Mouse (Mus musculus) right cerebral cortex, postnatal 4 days (tissue): Measurements from ENCODE around the gene Fbxw7.
A peak's percentile ranks its signal among the peaks of the same experiment; 100 is the strongest.

Source experiments
- DNase-seq: peaks from one replicate; pipeline ENCODE4 v3.0.0-alpha.2; 2022

The Fbxw7 gene

DNA sequence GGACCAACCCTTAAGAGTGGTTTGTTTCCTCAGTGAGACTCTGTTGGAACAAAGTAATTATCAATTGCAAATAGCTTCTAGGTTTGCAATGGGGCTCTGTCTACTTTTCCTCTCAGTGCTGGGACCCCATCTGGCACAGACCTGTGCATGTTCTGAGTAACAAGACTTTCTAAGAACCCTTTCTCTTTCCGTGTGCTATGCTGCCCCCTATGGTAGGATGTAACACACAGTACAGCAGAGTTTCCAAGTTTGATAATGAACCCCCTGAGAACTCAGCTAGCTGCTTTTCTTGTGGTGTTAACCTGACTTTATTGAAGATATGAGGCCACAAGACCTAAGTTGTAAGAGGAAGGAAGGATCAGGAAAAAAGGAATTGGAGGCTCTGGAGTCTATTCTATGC, 91.5 kb downstream of the Fbxw7 start:
- DNase-seq = no peak

DNA sequence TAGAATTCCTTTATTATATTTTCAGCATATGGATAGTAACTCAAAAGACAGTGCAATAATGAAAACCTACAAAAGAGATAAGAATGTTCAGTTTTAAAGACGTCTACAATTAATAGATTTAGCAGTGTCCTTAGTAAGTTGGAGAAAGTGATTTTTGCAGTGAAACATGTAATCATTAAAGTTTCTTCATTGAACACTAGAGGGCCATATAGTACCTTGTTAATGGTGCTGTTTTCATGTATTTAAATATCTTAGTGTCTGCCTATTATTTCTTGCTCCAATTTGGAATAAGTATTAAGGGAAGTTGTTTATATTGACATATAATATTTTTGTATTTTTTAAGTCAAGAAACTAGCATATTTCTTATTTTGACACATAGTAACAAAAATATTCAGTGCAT, 99.2 kb downstream of the Fbxw7 start:
- no peak for DNase-seq

- no peak for DNase-seq
These were observed 103.0 kb downstream of the Fbxw7 start for GRCm38 (mm10) chr3:84917903-84918679.

DNA sequence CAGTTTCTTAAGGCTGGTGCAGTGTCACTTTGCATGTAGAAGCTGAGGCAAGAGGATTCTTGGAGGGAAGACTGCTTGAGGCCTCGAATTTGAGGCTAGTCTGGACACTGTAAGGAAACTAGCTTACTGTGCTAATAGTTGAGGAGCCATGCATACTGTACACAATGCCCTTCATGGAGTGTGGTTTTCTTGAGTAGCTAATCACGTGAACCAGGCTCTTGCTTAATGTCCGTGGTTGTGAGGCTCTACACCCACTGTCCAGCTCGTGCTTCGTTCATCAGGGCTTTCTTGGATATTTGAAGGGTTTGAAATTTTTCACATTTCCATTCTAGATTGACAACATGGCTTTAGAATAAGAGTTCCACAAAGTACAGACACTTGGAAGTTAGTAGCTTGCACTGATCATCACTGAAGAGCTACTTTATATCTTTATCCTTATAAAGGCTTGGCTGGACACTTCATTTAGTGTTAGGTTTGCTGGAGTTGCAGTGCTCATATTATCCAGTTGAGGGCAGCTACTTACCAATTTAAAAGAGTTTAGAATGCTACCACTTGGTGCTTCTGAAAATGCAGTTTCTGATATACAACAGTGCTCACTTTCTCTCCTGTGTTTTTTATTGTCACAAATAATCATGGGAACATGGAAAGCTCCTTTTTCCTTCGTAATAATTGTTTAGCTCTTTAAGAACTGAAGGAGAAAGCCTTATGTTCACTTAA, 106.8 kb downstream of the Fbxw7 start:
- DNase-seq = peak; percentile 10

DNA sequence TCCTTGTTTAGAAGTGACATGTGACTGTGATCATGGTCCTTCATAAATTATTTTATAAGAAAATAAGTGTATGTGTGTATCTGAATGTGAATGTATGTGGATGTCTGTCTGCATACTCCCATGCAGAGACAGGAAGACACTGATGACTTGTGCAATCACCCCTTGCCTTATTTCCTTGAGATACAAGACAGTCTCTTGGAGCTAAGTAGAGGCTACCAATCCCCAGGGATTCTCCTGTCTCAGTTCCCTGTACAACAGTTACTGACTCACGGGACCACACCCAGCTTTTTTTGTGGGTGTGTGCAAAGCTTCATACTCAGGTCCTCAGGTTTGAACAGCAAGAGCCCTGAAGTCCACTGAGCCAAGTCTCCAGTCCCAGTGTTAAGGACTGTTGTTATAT, 108.2 kb downstream of the Fbxw7 start:
- DNase-seq = no peak

- DNase-seq = no peak
These were observed 108.6 kb downstream of the Fbxw7 start for GRCm38 (mm10) chr3:84923670-84924069.

- no peak for DNase-seq
These were observed 110.2 kb downstream of the Fbxw7 start for GRCm38 (mm10) chr3:84925229-84925628.

- DNase-seq = no peak
These were observed 111.1 kb downstream of the Fbxw7 start for GRCm38 (mm10) chr3:84926140-84926539.

DNA sequence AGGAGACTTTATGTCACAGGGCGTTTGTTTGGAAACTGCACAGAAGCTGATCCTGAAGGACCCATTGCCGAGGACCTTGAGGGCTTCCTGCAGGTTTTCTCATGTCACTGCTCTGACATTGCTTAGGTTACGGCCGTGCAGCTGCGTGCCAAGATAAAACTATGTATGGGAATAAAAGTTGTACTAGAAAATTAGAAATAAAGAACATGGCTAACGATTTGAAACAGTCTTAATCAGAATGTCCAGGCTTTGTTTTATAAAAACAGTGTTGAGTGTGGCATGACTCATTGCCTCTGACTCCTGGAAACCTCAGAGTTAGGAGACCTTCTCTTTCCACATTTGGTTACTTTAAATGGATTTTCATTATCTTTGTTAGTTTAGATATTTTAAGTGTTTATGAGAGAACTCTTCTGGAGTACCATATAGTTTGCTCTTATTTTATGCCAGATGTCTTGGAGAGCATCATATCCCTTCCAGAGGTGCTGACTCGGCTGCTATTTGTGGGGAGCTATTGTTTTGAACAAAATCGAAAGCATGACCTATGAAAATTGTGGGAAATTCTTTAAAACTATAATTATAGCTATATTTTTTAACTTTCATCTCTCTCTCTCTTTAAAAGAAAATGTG, 112.2 kb downstream of the Fbxw7 start:
- no peak for DNase-seq

GRCm38 (mm10) chr3:84927901-84928300, 112.8 kb downstream of the Fbxw7 start:
- DNase-seq = no peak

GRCm38 (mm10) chr3:84929171-84929570, 114.1 kb downstream of the Fbxw7 start:
- no peak for DNase-seq

- DNase-seq = no peak
These were observed 115.6 kb downstream of the Fbxw7 start for GRCm38 (mm10) chr3:84930683-84931082.

DNA sequence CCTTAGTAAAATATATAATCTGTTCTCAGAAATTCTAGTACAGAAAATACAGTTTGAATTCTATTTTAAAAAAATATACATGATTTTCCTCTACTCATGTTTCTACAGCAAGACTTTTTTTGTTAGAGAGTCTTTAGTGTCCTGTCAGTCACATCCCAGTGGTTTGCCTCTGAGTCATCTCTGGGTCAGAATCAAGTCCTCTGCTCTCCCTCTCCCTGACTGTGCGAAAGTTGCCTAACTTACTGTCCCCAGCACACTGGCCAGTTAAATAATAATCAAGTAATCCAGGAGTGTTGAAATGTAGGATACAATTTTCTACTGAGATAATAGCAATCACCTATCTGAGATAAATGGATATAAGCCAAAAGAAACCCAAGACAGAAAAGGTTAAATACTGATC, 120.7 kb downstream of the Fbxw7 start:
- no peak for DNase-seq

DNA sequence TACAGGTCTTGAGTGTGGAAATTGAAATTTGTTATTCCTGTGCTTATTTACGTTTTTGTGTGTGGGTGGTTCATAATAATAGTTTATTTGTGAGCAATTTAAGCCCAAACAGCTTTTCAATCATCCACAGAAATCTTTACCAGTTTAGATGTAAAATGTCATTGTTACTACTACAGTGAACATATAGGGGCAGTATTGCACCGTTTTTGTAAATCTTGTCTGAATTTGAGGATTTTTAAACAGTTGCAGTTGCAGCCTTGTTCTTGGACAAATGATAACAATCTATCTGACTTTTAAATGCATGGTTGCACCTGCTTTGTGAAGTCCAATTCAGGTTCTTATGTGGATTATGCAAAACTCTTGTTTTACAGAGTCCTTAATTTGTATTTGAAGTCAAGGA, 121.2 kb downstream of the Fbxw7 start:
- DNase-seq = no peak

DNA sequence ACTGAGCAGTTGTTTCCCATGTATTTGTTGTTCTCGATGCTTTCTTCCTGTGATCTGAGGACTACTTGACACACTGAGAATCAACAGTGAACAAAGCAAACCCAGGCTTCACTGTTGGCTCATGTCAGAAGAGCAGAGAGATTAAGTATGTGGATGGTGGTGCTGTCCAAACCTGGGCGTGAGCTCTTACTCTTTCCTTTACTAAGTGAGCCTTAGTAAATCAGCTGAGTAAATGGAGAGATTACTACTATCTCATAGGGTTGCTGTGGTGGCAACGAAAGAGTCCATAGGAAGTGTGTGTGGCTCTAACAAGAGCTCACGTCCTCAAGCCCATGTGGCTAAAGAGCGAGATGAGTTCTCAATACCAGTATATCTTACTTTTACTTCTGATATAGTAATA, 121.9 kb downstream of the Fbxw7 start:
- no peak for DNase-seq

DNA sequence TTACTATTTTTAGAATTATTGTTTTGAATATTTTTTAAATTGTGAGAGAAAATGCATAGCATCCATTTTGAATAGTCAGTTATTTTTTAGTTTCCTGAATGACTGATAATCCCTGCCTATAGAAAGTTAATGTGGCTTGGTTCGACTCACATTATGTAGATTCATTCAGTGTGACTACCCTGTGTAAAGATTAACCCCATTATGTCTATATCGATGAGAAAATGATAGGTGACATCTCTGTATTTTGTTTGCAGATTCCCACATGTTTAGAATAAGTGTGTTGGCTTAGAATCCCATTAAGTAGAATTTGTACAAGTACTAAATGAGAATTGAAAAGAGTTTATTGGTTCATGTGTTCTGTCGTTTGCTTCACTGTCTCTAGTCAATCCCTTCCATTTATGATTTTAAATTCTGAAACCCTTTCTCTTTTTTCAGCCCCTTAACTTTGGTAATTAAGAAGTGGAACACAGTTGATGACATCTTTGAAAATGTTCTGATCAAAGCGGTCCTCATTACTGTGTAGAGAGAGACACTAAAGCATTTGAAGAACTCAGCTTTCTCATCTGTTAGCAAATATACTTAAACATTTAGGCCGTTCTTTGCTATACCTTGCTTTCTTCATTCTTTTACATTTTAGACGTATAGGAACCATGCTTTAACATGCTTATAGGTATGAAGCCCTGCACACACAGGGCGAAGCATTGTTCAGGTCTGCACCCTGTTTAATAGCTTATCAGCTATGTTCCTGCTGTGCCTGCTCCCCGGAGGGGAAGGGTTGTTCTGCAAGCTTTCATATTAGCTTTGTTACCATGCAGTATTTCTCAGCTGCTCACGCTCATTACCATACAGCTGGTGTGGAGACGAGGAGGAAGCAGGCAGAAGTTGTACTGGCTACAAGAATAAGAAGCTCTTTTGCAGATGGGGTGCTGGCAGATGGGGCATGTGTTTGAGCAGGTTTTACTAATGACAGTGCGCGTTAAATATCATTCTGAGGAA, 122.6 kb downstream of the Fbxw7 start:
- DNase-seq = peak; percentile 12

DNA sequence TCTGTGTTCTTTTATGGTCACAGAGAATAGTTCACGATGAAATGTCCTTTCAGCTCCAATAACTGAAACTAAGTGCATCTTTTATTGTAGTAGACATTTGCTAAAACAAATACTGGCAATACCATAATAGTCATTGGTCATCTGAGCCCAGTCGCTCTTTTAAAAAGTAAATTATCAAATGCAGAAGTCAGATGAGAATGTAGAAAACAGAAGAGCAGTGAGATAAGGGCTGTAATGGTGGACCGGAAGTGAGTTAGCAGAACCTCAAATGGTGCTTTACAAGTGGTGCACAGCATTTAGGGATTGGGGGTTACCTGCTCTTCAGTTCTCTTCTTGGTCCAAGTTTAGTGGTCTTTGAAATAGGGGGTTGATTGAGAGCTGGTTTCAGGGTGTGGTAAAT, 129.9 kb downstream of the Fbxw7 start:
- no peak for DNase-seq

- DNase-seq = no peak
These were observed 131.3 kb downstream of the Fbxw7 start for GRCm38 (mm10) chr3:84946381-84946780.

GRCm38 (mm10) chr3:84949387-84949786, 134.3 kb downstream of the Fbxw7 start:
- no peak for DNase-seq

DNA sequence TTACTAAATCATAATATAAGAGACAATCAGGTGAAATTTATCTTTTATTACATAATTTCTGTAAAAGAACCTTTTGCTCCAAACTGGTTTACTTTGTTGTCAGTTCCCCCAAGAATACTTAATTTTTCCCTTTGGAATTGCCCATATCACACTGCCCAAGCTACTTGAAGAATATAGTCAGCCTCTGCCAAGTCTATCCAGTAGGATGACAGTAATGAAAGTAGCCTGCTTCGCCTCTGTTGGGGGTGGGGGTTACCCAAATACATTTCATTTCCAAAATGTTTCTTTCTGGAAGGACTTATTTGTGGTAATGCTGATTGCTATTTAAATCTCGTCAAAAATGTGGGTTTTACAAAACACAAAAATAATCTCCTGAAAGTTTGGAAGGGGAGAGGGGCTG, 136.6 kb downstream of the Fbxw7 start:
- DNase-seq = no peak

DNA sequence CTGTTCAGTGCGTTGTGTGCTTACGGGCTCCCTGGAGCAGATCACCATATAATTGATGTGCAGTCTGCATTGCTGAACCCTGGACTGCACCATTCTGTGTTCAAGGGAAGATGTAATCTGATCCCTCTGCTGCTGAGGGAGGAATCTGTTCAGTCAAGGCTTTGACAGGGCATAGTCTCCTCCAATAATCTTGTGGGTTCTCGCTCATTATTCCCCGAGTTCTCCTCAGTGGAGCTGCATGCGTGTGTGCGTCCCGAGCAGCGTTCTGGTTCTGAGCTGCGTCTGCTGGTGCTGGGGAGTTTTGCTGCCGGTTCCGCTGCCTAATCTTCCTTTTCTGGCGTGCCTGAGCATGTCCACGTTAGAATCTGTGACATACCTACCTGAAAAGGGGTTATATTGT, 137.1 kb downstream of the Fbxw7 start:
- DNase-seq = peak; percentile 59

DNA sequence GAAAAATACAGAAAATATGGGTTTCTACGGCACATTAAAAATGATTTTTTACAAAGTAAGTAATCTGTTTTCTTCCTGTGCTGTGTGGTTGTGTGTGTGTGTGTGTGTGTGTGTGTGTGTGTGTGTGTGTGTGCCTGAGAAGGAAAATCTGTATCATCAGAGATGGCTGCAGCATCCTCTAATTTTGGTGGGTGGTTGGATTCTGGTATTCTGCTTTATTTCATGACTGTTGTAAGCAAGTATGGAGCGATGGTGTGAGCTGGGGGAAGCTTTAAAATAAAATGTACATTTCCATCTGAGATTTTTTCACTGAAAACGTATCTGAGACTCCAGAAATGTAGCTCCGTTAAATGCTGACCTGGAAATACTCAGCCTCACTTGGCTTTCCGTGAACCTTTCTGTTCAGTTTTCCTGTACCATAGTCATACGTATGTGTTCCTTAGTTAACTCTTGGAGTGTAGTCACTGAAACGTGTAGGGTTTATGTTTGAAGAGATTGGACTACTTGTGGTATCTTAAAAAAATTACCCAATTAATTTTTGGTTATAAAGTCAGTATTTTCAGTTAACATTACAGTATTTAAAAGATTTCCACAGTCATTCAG, 137.6 kb downstream of the Fbxw7 start:
- DNase-seq = no peak
